Mouse (Mus musculus) forebrain, embryonic 15.5 days (tissue): ENCODE results near the gene Plb1. TPM values are rescaled to one million over a fixed set of nuclear protein-coding genes. Genes with fewer than 3 reads are reported as not detected.
A peak's percentile ranks its signal among the peaks of the same experiment; 100 is the strongest.

Experiments
- ATAC-seq: fragments of 200-750 bp; cut with Nextera tagmentation; replicated peaks from 2 replicates; pipeline ENCODE4 v1.8.0; 2017; ENCODE audit warnings: mild to moderate bottlenecking, moderate TSS enrichment, moderate library complexity
- H3K27ac ChIP-seq: fragments of 300-500 bp; sonication (generic); replicated peaks from 2 replicates; pipeline ENCODE4 v1.5.1; 2015; ENCODE audit warnings: mild to moderate bottlenecking, inconsistent platforms
- H3K27me3 ChIP-seq: fragments of 300-500 bp; sonication (generic); 2 replicates; pipeline ENCODE4 v1.6.1; 2015; ENCODE audit warnings: inconsistent platforms
- H3K36me3 ChIP-seq: fragments of 300-500 bp; sonication (generic); 2 replicates; pipeline ENCODE4 v1.6.1; 2015; ENCODE audit warnings: mild to moderate bottlenecking, inconsistent platforms
- H3K4me1 ChIP-seq: fragments of 300-500 bp; sonication (generic); 2 replicates; pipeline ENCODE4 v1.6.1; 2015; ENCODE audit warnings: inconsistent platforms
- H3K4me2 ChIP-seq: fragments of 300-500 bp; sonication (generic); replicated peaks from 2 replicates; pipeline ENCODE4 v1.6.1; 2015; ENCODE audit warnings: mild to moderate bottlenecking, inconsistent platforms
- H3K4me3 ChIP-seq: fragments of 300-500 bp; sonication (generic); 2 replicates; pipeline ENCODE4 v1.5.1; 2015; ENCODE audit warnings: mild to moderate bottlenecking, inconsistent platforms
- H3K9ac ChIP-seq: fragments of 300-500 bp; sonication (generic); replicated peaks from 2 replicates; pipeline ENCODE4 v1.6.1; 2015; ENCODE audit warnings: mild to moderate bottlenecking, inconsistent platforms
- H3K9me3 ChIP-seq: fragments of 300-500 bp; sonication (generic); 2 replicates; pipeline ENCODE4 v1.6.1; 2016; ENCODE audit warnings: inconsistent platforms
- WGBS: fragments of 180-500 bp; shearing (Covaris S2); methylation state at CpG from one replicate; pipeline ENCODE4 v1.1.7; 2015; ENCODE audit warnings: mixed read lengths; 5-methylcytosine and 5-hydroxymethylcytosine counted together
- polyA plus RNA-seq: library from polyadenylated mRNA; unstranded; fragments of >200 nt; fragmentation: Nextera tagmentation; extraction: Ambion mirVana; gene quantifications from 2 replicates; pipeline ENCODE4 v1.2.1, GENCODE M21; 2015

Gene Plb1
- polyA plus RNA-seq, 1 experiment from 2014 or later = not detected

GRCm38 (mm10) chr5:32262534-32262933, 30.0 kb downstream of the Plb1 start:
- Histone ChIP-seq H3K27me3 (no peaks in the 10 kb centered on the region), H3K4me3 (no peak overlapping the region), H3K36me3 (no peaks in the 10 kb centered on the region), H3K4me2 (no peak overlapping the region), H3K27ac (no peak overlapping the region), H3K9ac (no peak overlapping the region), H3K9me3 (no peaks in the 10 kb centered on the region), H3K4me1 (no peaks in the 10 kb centered on the region)
- no peak for ATAC-seq
- 81% methylated on average over 4 of the region's 4 CpGs for WGBS

DNA sequence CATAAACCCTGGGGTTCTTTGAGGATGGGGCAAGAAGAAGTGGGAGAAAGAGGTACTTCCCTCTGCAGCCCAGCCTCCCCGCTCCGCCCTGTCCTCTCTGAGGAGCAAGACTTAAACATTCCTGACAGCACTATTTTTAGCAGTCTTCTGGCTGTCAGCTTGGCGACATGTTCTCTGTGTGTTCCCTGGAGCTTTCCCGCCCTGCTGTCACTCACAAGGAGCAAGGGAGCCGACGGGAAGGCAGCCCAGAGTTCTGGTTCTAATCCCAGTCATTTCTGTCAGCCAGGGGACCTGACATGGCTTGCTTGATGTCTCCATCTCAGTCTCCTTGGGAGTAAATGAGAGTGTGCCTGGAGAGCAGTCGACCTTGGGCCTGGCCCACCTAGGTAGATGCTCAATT, 40.0 kb downstream of the Plb1 start:
- ATAC-seq = peak; percentile 32; the same call in 1 of the 2 replicates

DNA sequence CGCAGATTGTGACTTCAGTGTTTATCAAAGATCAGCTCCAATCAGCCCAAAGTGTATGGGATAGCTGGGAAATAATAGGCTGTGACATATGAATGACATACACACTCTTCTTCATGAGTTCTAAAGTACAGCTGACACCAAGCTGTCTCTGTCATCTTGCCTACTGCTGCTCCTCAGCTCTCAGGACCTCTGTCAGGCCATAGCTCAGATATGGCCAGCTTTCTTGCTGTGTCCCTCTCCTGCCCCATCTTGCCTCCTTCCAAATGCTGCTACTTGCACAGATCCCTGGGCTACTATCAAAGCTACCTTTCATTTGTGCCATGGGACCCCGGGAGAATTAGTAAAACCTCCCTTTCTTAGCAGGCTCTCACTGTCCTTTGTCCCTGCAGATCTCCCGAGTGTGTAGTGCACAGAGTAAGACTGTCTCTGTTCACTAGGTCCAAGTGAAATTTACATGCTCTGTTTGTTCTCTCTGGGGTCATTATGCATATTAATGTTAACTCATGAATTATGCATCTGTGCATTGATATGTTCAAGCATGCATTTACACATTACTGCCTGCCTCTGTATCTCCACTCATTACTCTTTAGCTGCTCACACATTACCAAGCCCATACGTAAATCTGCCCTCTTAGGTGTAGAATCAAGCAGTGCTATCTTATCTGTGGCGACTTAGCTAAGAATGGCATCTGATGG, 45.6 kb downstream of the Plb1 start:
- H3K4me1 ChIP-seq = peaks cover 15% of the 10 kb centered on the region
- 36% methylated on average over 5 of the region's 5 CpGs for WGBS
- H3K9ac ChIP-seq = no peak overlapping the region
- no peak overlapping the region for H3K4me3 ChIP-seq
- H3K27ac ChIP-seq = peak overlapping the region; percentile 53
- no peaks in the 10 kb centered on the region for H3K27me3 ChIP-seq
- H3K4me2 ChIP-seq = no peak overlapping the region
- H3K9me3 ChIP-seq = no peaks in the 10 kb centered on the region
- no peaks in the 10 kb centered on the region for H3K36me3 ChIP-seq
- ATAC-seq = peak; percentile 71

More for the DNA sequence above, 40.0 kb downstream of the Plb1 start:
- WGBS = 39% methylated on average over 7 of the region's 7 CpGs
- H3K4me2 ChIP-seq = no peak overlapping the region
- H3K4me1 ChIP-seq = peaks cover 9% of the 10 kb centered on the region
- no peak overlapping the region for H3K9ac ChIP-seq
- no peak overlapping the region; the same call in 1 of the 2 replicates for H3K27ac ChIP-seq
- no peak overlapping the region for H3K4me3 ChIP-seq
- no peaks in the 10 kb centered on the region for H3K36me3 ChIP-seq
- H3K27me3 ChIP-seq = no peaks in the 10 kb centered on the region
- no peaks in the 10 kb centered on the region for H3K9me3 ChIP-seq

DNA sequence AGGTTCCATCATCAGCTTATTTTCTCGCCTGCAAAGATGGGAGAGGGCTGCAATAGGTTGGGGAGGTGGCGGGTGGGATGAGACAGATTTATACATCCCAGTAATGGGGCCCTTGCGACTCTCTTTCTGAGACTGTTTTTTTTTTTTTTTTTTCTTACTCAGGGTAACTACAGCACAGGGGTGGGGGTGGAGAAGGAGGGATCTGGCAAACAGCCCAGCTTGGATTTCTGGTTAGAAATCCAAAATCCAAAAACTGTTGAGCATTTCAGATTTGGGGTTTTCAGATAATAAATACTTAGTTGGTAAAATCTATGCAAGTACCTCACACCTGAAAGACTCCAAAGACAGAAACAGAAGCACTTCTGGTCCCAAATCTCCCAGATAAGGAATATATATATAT, 47.6 kb downstream of the Plb1 start:
- no peak overlapping the region for H3K4me2 ChIP-seq
- H3K9ac ChIP-seq = no peak overlapping the region
- no peak for ATAC-seq
- H3K4me3 ChIP-seq = no peak overlapping the region
- no peaks in the 10 kb centered on the region for H3K9me3 ChIP-seq
- WGBS = 56% methylated on average over 3 of the region's 3 CpGs
- H3K4me1 ChIP-seq = peaks cover 15% of the 10 kb centered on the region
- H3K36me3 ChIP-seq = no peaks in the 10 kb centered on the region
- H3K27me3 ChIP-seq = no peaks in the 10 kb centered on the region
- no peak overlapping the region for H3K27ac ChIP-seq

DNA sequence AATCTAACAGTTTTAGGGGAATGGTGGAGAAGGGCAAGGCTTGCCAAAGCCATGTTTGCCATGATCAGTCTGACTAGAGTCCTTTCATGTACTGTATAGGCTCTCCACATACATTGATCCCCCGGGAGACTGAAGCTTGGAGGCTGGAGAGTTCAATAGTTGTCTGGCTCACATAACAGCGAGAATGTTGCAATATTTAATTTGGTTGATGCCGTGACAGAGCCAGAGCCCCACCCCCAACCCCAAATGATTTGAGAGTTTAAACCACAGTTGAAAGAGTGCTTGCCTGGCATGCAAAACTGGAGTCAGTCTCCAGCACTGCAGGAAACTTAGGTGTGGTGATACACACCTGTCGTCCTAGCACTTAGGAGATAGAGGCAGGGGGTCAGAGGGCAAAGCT, 49.8 kb downstream of the Plb1 start:
- Histone ChIP-seq H3K9ac (no peak overlapping the region), H3K4me2 (no peak overlapping the region), H3K27me3 (no peaks in the 10 kb centered on the region), H3K4me1 (peaks cover 15% of the 10 kb centered on the region), H3K36me3 (no peaks in the 10 kb centered on the region), H3K27ac (no peak overlapping the region), H3K9me3 (no peaks in the 10 kb centered on the region), H3K4me3 (no peak overlapping the region)
- 61% methylated on average over 4 of the region's 4 CpGs for WGBS
- no peak for ATAC-seq

- no peak for ATAC-seq
- Histone ChIP-seq H3K27me3 (no peaks in the 10 kb centered on the region), H3K4me1 (peaks cover 8% of the 10 kb centered on the region), H3K9ac (no peak overlapping the region), H3K4me3 (no peak overlapping the region), H3K9me3 (no peaks in the 10 kb centered on the region), H3K27ac (no peak overlapping the region), H3K36me3 (no peaks in the 10 kb centered on the region), H3K4me2 (no peak overlapping the region)
- 95% methylated on average over 2 of the region's 2 CpGs for WGBS
Observed at GRCm38 (mm10) chr5:32283457-32283856, 50.9 kb downstream of the Plb1 start.

DNA sequence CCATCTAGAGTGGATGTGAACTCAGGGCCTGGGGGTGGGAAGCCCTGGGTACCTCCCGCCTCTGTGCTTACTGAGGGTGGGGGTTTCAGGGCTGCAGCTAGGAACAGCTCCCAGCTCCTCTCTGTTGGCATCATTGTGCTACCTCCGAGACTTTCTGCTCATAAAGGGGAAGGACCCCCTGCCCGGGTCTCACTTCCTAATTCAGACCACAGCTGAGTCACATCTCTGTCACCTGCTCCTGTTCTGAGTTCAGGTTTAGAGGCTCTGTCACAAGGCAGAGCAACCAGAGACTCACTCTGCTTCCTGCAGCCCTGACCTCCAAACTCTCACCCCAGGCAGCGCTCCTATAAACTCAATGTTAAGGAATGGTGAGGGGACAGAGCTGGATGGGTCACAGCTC, 53.8 kb downstream of the Plb1 start:
- 82% methylated on average over 4 of the region's 4 CpGs for WGBS
- no peak for ATAC-seq

GRCm38 (mm10) chr5:32288021-32288420, 55.5 kb downstream of the Plb1 start:
- Histone ChIP-seq H3K27ac (no peak overlapping the region), H3K27me3 (no peaks in the 10 kb centered on the region), H3K4me2 (no peak overlapping the region), H3K9me3 (no peaks in the 10 kb centered on the region), H3K4me3 (no peak overlapping the region), H3K36me3 (no peaks in the 10 kb centered on the region), H3K4me1 (no peaks in the 10 kb centered on the region), H3K9ac (no peak overlapping the region)
- ATAC-seq = 0 out of 2 replicates have a peak, but pooled peaks have one; percentile 26

More for the DNA sequence above, 53.8 kb downstream of the Plb1 start:
- H3K9ac ChIP-seq = no peak overlapping the region
- no peaks in the 10 kb centered on the region for H3K27me3 ChIP-seq
- H3K36me3 ChIP-seq = no peaks in the 10 kb centered on the region
- H3K27ac ChIP-seq = no peak overlapping the region
- H3K4me2 ChIP-seq = no peak overlapping the region
- no peaks in the 10 kb centered on the region for H3K9me3 ChIP-seq
- no peaks in the 10 kb centered on the region for H3K4me1 ChIP-seq
- H3K4me3 ChIP-seq = no peak overlapping the region

- H3K4me1 ChIP-seq = no peaks in the 10 kb centered on the region
Observed at GRCm38 (mm10) chr5:32291316-32291715, 58.8 kb downstream of the Plb1 start.

DNA sequence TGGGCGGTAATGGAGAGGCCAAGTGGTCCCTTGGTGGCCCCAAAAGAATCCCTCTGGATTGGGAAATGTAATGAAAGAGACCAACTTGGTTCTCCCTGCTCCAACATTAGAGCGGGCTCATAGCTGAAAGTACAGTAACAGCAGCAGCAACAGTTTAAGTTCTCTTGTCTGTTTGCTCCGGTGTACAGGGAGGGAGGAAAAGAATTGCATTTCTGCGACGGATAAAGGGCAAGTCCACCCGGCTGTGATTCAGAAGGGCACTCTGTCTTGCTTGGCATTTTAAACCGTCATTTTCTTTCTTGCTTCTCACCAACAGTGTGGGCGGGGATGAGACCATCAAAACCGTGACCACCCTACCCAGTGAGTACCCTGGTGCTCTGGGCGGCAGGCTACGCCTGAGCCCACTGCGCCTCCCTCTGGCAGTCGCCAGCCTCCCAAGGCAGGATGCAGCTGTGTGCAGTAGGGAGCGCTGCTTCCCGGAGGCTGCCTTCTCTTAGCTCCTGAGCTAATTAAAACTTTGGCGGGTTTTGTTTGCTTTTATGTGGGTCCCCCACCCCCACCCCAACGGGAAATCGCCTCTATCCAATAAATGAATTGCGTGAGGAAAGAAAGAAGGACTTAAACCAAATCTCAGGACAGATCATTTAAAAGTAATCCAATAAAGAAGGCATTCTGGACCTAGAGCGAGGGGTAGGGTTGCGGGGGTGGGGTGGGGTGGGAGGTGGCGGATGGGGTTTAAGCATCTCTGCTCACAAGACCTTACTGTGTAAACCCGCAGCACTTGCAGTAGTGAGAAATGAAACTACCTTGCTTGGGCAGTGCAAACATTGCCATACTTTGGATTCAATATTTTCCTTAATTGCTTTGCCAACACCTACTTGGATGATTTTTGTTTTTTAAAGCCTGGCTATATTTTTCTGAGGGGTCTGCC, 70.7 kb downstream of the Plb1 start:
- ATAC-seq = peak; percentile 92
- Histone ChIP-seq H3K27me3 (no peaks in the 10 kb centered on the region), H3K9me3 (no peaks in the 10 kb centered on the region), H3K4me3 (peak overlapping the region; percentile 25), H3K36me3 (no peaks in the 10 kb centered on the region), H3K4me2 (peak overlapping the region; percentile 37), H3K27ac (no peak overlapping the region), H3K4me1 (peaks cover 6% of the 10 kb centered on the region; the same call in 1 of the 2 replicates), H3K9ac (peak overlapping the region; percentile 26)
- WGBS = 7% methylated on average over 23 of the region's 23 CpGs

More at GRCm38 (mm10) chr5:32291316-32291715, 58.8 kb downstream of the Plb1 start:
- ATAC-seq = no peak
- Histone ChIP-seq H3K27me3 (no peaks in the 10 kb centered on the region), H3K36me3 (no peaks in the 10 kb centered on the region), H3K9ac (no peak overlapping the region), H3K4me3 (no peak overlapping the region), H3K9me3 (no peaks in the 10 kb centered on the region), H3K4me2 (no peak overlapping the region), H3K27ac (no peak overlapping the region)
- 88% methylated on average over 2 of the region's 2 CpGs for WGBS

DNA sequence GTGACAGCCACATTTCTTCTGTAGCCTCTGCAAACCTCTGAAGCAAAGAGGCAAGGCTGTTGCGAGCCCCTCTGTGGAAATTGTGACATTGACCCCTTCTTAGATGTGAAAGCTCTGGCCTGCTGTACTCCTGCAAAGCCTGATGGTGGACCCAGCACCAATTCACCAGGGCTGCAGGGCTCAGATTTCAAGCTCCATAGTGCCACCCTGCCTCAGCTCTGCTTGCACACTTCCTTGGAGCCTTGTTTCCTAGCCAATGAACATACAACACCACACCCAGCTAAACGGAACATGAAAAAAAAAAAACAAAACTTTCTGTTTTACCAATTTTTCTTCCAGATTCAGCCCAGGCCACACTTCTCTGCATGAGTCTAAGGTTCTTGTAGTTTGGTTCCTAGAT, 74.6 kb downstream of the Plb1 start:
- Histone ChIP-seq H3K36me3 (no peaks in the 10 kb centered on the region), H3K9me3 (no peaks in the 10 kb centered on the region), H3K4me3 (no peak overlapping the region), H3K4me2 (no peak overlapping the region), H3K4me1 (peaks cover 6% of the 10 kb centered on the region; the same call in 1 of the 2 replicates), H3K27me3 (no peaks in the 10 kb centered on the region), H3K9ac (no peak overlapping the region), H3K27ac (no peak overlapping the region)
- 73% methylated on average over 2 of the region's 2 CpGs for WGBS
- no peak for ATAC-seq

GRCm38 (mm10) chr5:32308647-32309046, 76.1 kb downstream of the Plb1 start:
- H3K27me3 ChIP-seq = no peaks in the 10 kb centered on the region
- no peak overlapping the region for H3K9ac ChIP-seq
- no peaks in the 10 kb centered on the region for H3K4me1 ChIP-seq
- no peaks in the 10 kb centered on the region for H3K9me3 ChIP-seq
- no peak overlapping the region for H3K4me3 ChIP-seq
- no peak for ATAC-seq
- no peak overlapping the region for H3K4me2 ChIP-seq
- no peaks in the 10 kb centered on the region for H3K36me3 ChIP-seq
- WGBS = 90% methylated on average over 4 of the region's 4 CpGs
- H3K27ac ChIP-seq = no peak overlapping the region
